Mouse (Mus musculus) layer of hippocampus, adult 18-20 months (tissue): ENCODE measurements around the gene Ugcg. TPM values are rescaled to one million over a fixed set of nuclear protein-coding genes. Genes with fewer than 3 reads are reported as not detected.

Experiments used
- DNase-seq, 2 experiments: peaks; one replicate each; pipeline ENCODE4 v3.0.0; 2022; ENCODE audit warnings: low spot score in 2 of 2
- total RNA-seq, 2 experiments: library from RNA; stranded (reverse); gene quantifications; 2 replicates each; pipeline ENCODE4 v1.2.3; 2021

Gene Ugcg
- total RNA-seq, 2 experiments from 2014 or later, result 64.4 to 68.6 TPM

DNA sequence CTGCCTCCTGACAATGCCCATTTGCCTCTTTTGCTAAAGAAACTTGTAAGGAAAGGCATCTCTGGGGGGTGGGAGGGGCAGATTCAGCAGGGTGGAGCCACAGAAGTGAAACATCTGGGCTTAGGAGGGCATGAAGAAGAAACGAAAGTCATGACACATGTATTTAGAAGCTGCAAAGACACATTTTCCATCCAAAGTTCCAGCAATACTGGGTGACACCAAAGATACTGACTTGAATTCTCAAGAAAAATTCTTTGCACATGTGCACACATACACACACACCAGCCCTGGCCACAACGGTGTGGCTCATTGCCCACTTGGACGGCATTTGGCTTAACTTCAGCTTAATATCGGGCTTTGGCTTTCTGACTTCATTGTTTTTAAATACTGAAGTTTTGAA, 35.8 kb downstream of the Ugcg start:
- DNase-seq, result no peak

- DNase-seq, result no peak
Measured at GRCm38 (mm10) chr4:59227047-59227446, 38.0 kb downstream of the Ugcg start.

DNA sequence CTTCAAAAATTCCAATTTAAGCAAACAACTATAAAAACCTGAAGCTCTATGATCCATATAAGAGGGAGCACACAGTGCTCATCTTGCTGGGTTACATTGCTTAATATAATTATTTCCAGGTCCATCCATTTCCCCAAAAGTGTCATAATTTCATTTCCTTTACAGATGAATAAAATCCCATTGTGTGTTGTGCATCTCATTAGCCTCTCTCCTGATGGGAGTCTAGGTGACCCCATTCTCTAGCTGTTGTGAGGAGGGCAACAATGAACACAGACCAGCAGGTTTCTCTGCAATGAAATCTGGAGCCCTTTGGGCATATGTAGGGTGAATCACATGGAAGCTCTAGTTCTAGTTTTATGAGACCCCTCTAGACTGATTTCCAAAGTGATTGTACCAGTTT, 39.9 kb downstream of the Ugcg start:
- no peak for DNase-seq

GRCm38 (mm10) chr4:59231266-59232055, 42.4 kb downstream of the Ugcg start:
- DNase-seq, result no peak

GRCm38 (mm10) chr4:59234014-59234413, 45.0 kb downstream of the Ugcg start:
- DNase-seq, result no peak

GRCm38 (mm10) chr4:59234451-59235216, 45.6 kb downstream of the Ugcg start:
- DNase-seq, result no peak

GRCm38 (mm10) chr4:59236362-59236761, 47.3 kb downstream of the Ugcg start:
- DNase-seq, result no peak

- DNase-seq, result no peak
Measured at GRCm38 (mm10) chr4:59238641-59239311, 49.7 kb downstream of the Ugcg start.

DNA sequence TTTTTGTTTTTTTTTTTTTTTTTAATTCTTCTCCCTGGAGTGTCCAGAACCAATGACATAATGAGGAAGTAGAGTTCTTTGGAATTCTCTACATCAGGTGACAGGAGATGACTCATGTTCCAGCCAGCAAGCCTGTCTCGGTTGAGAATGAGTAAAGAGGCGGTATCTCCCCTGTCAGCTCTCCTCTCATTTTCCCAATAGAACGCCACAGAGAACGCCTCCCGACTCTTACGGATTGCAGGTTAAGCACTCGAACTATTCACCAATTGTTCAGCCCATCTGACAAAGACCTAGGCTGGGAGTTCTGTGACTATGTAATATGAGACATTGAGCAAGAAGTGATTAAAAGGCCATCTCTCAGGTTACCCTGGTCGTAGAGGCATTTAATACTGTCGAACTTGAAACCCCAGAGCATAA, 50.3 kb downstream of the Ugcg start:
- DNase-seq, result no peak

DNA sequence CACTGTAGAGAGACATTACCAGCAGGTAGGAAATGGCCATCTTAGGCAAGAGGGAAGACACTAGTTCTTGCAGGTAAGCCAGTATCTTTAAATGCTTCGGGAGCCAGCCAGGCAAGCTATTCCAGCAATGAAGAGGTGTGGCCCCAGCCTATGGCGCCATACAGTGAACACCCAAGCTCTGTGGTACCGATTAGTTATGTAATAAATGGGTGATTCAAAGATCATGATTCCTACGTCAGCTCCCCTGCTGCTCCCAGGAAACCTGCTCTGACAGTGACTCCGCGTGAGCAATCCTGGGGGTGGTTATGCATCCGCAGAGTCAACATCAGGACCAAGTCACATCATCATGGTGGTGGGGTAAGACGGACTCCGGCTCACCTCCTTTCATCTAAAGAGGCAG, 51.1 kb downstream of the Ugcg start:
- no peak for DNase-seq

DNA sequence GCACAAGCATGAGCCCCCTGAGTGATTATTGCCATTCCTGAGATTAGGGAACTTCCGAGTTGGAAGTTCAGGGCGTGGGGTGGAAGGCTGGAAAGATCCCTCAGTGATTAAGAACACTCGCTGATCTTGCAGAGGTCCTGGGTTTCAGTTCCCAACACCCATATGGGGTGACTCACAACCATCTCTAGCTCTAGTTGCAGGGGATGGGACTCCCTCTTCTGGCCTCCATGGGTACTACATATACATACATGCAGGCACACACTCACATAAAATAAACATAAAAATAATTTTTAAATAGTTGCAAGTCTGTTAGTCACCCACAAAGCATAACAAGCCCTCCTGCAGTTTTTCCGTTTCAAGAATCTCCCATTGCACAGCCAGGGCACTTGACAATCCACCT, 52.0 kb downstream of the Ugcg start:
- no peak for DNase-seq

DNA sequence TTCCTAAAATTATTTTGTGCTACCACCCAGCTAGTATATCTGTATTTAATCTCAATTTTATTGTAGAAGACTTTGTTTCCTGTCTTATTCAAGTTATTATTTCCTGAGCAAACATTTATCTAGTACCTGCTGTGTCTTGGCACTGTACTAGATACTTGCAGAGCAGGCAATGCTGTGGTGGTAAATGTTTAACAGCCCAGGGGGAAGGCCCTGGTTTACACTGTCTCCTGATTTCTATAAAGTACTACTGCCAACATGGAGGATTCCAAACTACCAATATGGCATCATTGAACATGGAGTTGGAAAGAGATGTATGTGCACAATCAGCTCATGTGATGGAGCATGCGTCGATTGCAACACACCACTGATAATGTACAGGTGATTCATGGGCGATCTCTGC, 53.2 kb downstream of the Ugcg start:
- DNase-seq, result no peak

GRCm38 (mm10) chr4:59243802-59244493, 54.9 kb downstream of the Ugcg start:
- DNase-seq, result no peak

- no peak for DNase-seq
Measured at GRCm38 (mm10) chr4:59244791-59245555, 55.9 kb downstream of the Ugcg start.

GRCm38 (mm10) chr4:59245776-59246175, 56.7 kb downstream of the Ugcg start:
- DNase-seq, result no peak

DNA sequence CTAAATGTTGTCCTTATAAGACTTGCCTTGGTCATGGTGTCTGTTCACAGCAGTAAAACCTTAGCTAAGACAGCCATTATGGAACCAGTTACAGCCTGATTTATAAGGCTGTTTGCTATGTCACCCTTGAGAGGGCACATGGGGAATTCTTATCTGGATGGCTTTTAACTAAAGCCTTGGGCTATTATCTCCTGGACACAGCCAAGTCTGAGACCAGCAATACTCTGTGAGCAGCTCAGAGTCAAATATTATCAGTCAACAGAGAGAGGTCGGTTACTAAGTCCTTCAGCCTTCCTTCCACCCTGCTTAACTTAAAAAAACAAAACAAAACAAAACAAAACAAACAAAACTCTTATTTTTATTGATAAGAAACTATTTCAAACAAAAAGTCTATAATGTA, 58.5 kb downstream of the Ugcg start:
- no peak for DNase-seq

- DNase-seq, result no peak
Measured at GRCm38 (mm10) chr4:59248035-59248434, 59.0 kb downstream of the Ugcg start.

- no peak for DNase-seq
Measured at GRCm38 (mm10) chr4:59252386-59253054, 63.5 kb downstream of the Ugcg start.

DNA sequence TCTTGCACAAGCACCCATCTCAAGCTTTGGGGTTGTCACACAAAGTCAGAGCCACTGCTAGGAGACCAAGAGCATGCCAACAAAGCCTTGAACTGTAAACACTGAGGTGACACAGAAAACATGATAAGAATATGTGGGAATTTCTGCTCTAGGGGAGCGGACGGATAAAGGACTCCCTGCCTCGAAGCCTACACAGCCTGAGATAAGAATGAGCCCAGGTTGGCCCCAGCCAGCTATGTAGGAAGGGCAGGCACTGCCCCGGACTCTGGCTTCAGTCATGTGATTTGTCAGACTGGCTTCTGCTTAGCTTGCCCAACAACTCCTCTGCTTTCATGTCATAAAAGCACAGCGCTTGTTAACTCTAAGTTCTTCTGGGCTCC, 64.0 kb downstream of the Ugcg start:
- no peak for DNase-seq

GRCm38 (mm10) chr4:59254397-59254796, 65.3 kb downstream of the Ugcg start:
- no peak for DNase-seq
